Mouse (Mus musculus): ENCODE measurements around the gene Zfand2a. TPM values are rescaled to one million over a fixed set of nuclear protein-coding genes. Genes with fewer than 3 reads are reported as not detected.
A peak's percentile ranks its signal among the peaks of the same experiment; 100 is the strongest.

The Zfand2a gene
- 100 to 1,000 TPM in 1 of 2 experiments, 10 to 100 TPM in 1; 93.4 to 100 TPM for total RNA-seq (2021)

- peak; percentile 100 for DNase-seq (ENCODE audit: extremely low spot score in 1 of 2, low spot score in 2 of 2)
- intact Hi-C loops (cut with DNase I) = no loop called here
Observed at GRCm38 (mm10) chr5:139484185-139484814, at the start of gene Zfand2a. Gene Zfand2a (minus strand): TSS chr5:139484549.

- DNase-seq (ENCODE audit: extremely low spot score in 1 of 2, low spot score in 2 of 2) = no peak
- intact Hi-C loops (cut with DNase I) = no loop called here
Observed at GRCm38 (mm10) chr5:139528851-139529250, 44.5 kb upstream of the Zfand2a start.

- no peak for DNase-seq (ENCODE audit: extremely low spot score in 1 of 2, low spot score in 2 of 2)
- intact Hi-C loops (cut with DNase I) = no loop called here
Observed at GRCm38 (mm10) chr5:139521987-139522386, 37.6 kb upstream of the Zfand2a start.

GRCm38 (mm10) chr5:139520069-139520834 lies 35.9 kb upstream of the Zfand2a start:
- intact Hi-C loops (cut with DNase I) = no loop called here
- peak in 1 of 2 experiments; percentile 64 for DNase-seq (ENCODE audit: extremely low spot score in 1 of 2, low spot score in 2 of 2)

GRCm38 (mm10) chr5:139516281-139516680 lies 31.9 kb upstream of the Zfand2a start:
- intact Hi-C loops (cut with DNase I) = no loop called here
- DNase-seq (ENCODE audit: extremely low spot score in 1 of 2, low spot score in 2 of 2) = no peak

GRCm38 (mm10) chr5:139512201-139512600 lies 27.9 kb upstream of the Zfand2a start:
- intact Hi-C loops (cut with DNase I) = no loop called here
- DNase-seq (ENCODE audit: extremely low spot score in 1 of 2, low spot score in 2 of 2) = no peak

GRCm38 (mm10) chr5:139510682-139511366 lies 26.5 kb upstream of the Zfand2a start:
- DNase-seq (ENCODE audit: extremely low spot score in 1 of 2, low spot score in 2 of 2) = no peak
- intact Hi-C loops (cut with DNase I) = no loop called here

GRCm38 (mm10) chr5:139506207-139506606 lies 21.9 kb upstream of the Zfand2a start:
- no peak for DNase-seq (ENCODE audit: extremely low spot score in 1 of 2, low spot score in 2 of 2)
- intact Hi-C loops (cut with DNase I) = no loop called here

GRCm38 (mm10) chr5:139505073-139505606 lies 20.8 kb upstream of the Zfand2a start:
- DNase-seq (ENCODE audit: extremely low spot score in 1 of 2, low spot score in 2 of 2) = peak; percentile 61 to 84
- intact Hi-C loops (cut with DNase I) = no loop called here

GRCm38 (mm10) chr5:139502281-139502680 lies 17.9 kb upstream of the Zfand2a start:
- intact Hi-C loops (cut with DNase I) = no loop called here
- no peak for DNase-seq (ENCODE audit: extremely low spot score in 1 of 2, low spot score in 2 of 2)

- no peak for DNase-seq (ENCODE audit: extremely low spot score in 1 of 2, low spot score in 2 of 2)
- intact Hi-C loops (cut with DNase I) = no loop called here
Observed at GRCm38 (mm10) chr5:139498791-139499190, 14.4 kb upstream of the Zfand2a start.

GRCm38 (mm10) chr5:139496939-139497338 lies 12.6 kb upstream of the Zfand2a start:
- no peak for DNase-seq (ENCODE audit: extremely low spot score in 1 of 2, low spot score in 2 of 2)
- intact Hi-C loops (cut with DNase I) = no loop called here

GRCm38 (mm10) chr5:139495019-139495669 lies 10.8 kb upstream of the Zfand2a start:
- no peak for DNase-seq (ENCODE audit: extremely low spot score in 1 of 2, low spot score in 2 of 2)

GRCm38 (mm10) chr5:139493690-139494089 lies 9.3 kb upstream of the Zfand2a start:
- intact Hi-C loops (cut with DNase I) = no loop called here
- DNase-seq (ENCODE audit: extremely low spot score in 1 of 2, low spot score in 2 of 2) = no peak

More at GRCm38 (mm10) chr5:139495019-139495669, 10.8 kb upstream of the Zfand2a start:
- intact Hi-C loops (cut with DNase I) = no loop called here

- no peak for DNase-seq (ENCODE audit: extremely low spot score in 1 of 2, low spot score in 2 of 2)
- intact Hi-C loops (cut with DNase I) = no loop called here
Observed at GRCm38 (mm10) chr5:139491348-139491747, 7.0 kb upstream of the Zfand2a start.

- DNase-seq (ENCODE audit: extremely low spot score in 1 of 2, low spot score in 2 of 2) = no peak
Observed at GRCm38 (mm10) chr5:139490131-139490530, 5.8 kb upstream of the Zfand2a start.

GRCm38 (mm10) chr5:139483171-139483848 lies 1.0 kb downstream of the Zfand2a start:
- intact Hi-C loops (cut with DNase I) = no loop called here
- DNase-seq (ENCODE audit: extremely low spot score in 1 of 2, low spot score in 2 of 2) = no peak

More at GRCm38 (mm10) chr5:139490131-139490530, 5.8 kb upstream of the Zfand2a start:
- intact Hi-C loops (cut with DNase I) = no loop called here

GRCm38 (mm10) chr5:139480406-139480805 lies 3.9 kb downstream of the Zfand2a start:
- intact Hi-C loops (cut with DNase I) = no loop called here
- DNase-seq (ENCODE audit: extremely low spot score in 1 of 2, low spot score in 2 of 2) = no peak

Data from left cerebral cortex, postnatal 10 days (tissue).